13 mouse cellular contexts compared by ENCODE assay signal in the genomic region with DNA sequence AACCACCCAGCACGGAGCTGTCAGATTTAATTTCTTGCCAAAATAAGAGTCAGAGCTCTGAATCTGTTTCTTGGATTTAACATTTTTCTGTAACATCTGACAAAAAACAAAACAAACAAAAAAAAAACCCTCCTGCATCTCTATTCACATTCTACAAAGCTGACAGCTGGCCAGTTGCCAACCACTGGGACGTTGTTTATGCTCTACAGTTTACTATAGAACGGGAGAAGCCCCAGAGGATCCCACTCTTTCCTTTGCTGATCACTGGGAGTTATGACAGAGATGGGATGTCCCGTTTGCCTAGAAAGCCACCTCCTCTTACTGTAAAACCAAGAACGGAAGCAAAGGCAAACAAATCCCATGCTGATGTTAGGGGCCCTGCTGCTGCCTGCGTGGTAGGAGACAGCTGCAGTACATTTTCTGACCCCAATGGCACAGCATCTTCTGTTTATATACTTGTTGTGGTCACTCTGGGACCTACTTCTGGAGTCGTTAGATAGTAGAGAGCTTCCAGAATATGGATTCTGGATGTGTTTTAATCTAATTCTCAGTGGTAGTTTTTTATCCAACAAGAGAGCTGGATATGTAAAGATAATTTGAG.
DNase-seq lines count a peak whose midpoint lies in the region; ATAC-seq lines count a peak whose summit lies in the region.
"Had no signal": no experiment of that assay in that cellular context is flagged by ENCODE, and none has a peak within 500 bp of the region (broad histone marks: within the 10 kb centered on the region; RNA-seq: fewer than 3 reads in every experiment).

No protein-coding gene starts in this region.

- 0 out of 2 replicates have a peak, but pooled peaks have one; percentile 63 for ATAC-seq in hindbrain, embryonic 15.5 days (ENCODE audit: low FRiP score, low read depth)
- ATAC-seq in hindbrain, embryonic 12.5 days (ENCODE audit: low FRiP score): no peak
- ATAC-seq in midbrain, embryonic 15.5 days (replicated peaks): 0 out of 2 replicates have a peak, but pooled peaks have one; percentile 19
- no peak for ATAC-seq in midbrain, embryonic 11.5 days (ENCODE audit: low FRiP score)
- peak; percentile 68; the same call in 1 of the 2 replicates for ATAC-seq in stomach, embryonic 16.5 days (ENCODE audit: insufficient read depth, low FRiP score)

- H3K4me2 ChIP-seq in hindbrain, embryonic 15.5 days: no peak overlapping the region
- no peak overlapping the region for H3K4me2 ChIP-seq in hindbrain, embryonic 12.5 days (replicated peaks)
- no peak overlapping the region for H3K4me2 ChIP-seq in midbrain, embryonic 15.5 days
- no peak overlapping the region for H3K4me2 ChIP-seq in midbrain, embryonic 11.5 days
- H3K4me2 ChIP-seq in stomach, embryonic 16.5 days (ENCODE audit: low read depth, low read length): no peak overlapping the region
- H3K4me2 ChIP-seq: limb, embryonic 12.5 days; midbrain, embryonic 12.5 days had no signal

- no peak overlapping the region for H3K9ac ChIP-seq in hindbrain, embryonic 15.5 days
- no peak overlapping the region for H3K9ac ChIP-seq in hindbrain, embryonic 12.5 days
- H3K9ac ChIP-seq in midbrain, embryonic 15.5 days: no peak overlapping the region
- no peak overlapping the region for H3K9ac ChIP-seq in midbrain, embryonic 11.5 days (ENCODE audit: low read length)
- H3K9ac ChIP-seq in stomach, embryonic 16.5 days (ENCODE audit: low read length): no peak overlapping the region
- H3K9ac ChIP-seq: limb, embryonic 12.5 days; midbrain, embryonic 12.5 days had no signal

- H3K4me3 ChIP-seq in hindbrain, embryonic 15.5 days: no peak overlapping the region
- H3K4me3 ChIP-seq in hindbrain, embryonic 12.5 days: no peak overlapping the region
- H3K4me3 ChIP-seq in midbrain, embryonic 15.5 days: no peak overlapping the region
- H3K4me3 ChIP-seq in midbrain, embryonic 11.5 days (ENCODE audit: low read depth, low read length): no peak overlapping the region
- H3K4me3 ChIP-seq in stomach, embryonic 16.5 days (replicated peaks; ENCODE audit: low read length): no peak overlapping the region
- H3K4me3 ChIP-seq: heart, embryonic 10.5 days; layer of hippocampus, adult 2 months; limb, embryonic 12.5 days; midbrain, embryonic 12.5 days had no signal

- peaks cover 17% of the 10 kb centered on the region; the same call in 1 of the 2 replicates for H3K36me3 ChIP-seq in hindbrain, embryonic 15.5 days
- H3K36me3 ChIP-seq in hindbrain, embryonic 12.5 days: no peaks in the 10 kb centered on the region
- no peaks in the 10 kb centered on the region for H3K36me3 ChIP-seq in midbrain, embryonic 15.5 days (replicated peaks)
- H3K36me3 ChIP-seq in midbrain, embryonic 11.5 days (ENCODE audit: control insufficient read depth, insufficient read depth, low read length): no peaks in the 10 kb centered on the region
- H3K36me3 ChIP-seq in stomach, embryonic 16.5 days (ENCODE audit: control insufficient read depth, insufficient read depth, low read length): no peaks in the 10 kb centered on the region
- H3K36me3 ChIP-seq: heart, embryonic 10.5 days; limb, embryonic 12.5 days; midbrain, embryonic 12.5 days had no signal

- no peaks in the 10 kb centered on the region for H3K27me3 ChIP-seq in hindbrain, embryonic 15.5 days
- H3K27me3 ChIP-seq in hindbrain, embryonic 12.5 days: no peaks in the 10 kb centered on the region
- H3K27me3 ChIP-seq in midbrain, embryonic 15.5 days (replicated peaks): no peaks in the 10 kb centered on the region
- no peaks in the 10 kb centered on the region for H3K27me3 ChIP-seq in midbrain, embryonic 11.5 days (ENCODE audit: control insufficient read depth, insufficient read depth, low read length)
- no peaks in the 10 kb centered on the region for H3K27me3 ChIP-seq in stomach, embryonic 16.5 days (ENCODE audit: control insufficient read depth, insufficient read depth, low read length)
- H3K27me3 ChIP-seq: limb, embryonic 12.5 days; midbrain, embryonic 12.5 days had no signal

- H3K27ac ChIP-seq in hindbrain, embryonic 15.5 days (replicated peaks): no peak overlapping the region
- no peak overlapping the region for H3K27ac ChIP-seq in hindbrain, embryonic 12.5 days
- H3K27ac ChIP-seq in midbrain, embryonic 15.5 days: no peak overlapping the region
- no peak overlapping the region for H3K27ac ChIP-seq in midbrain, embryonic 11.5 days (ENCODE audit: low read depth, low read length)
- peak overlapping the region; percentile 71 for H3K27ac ChIP-seq in stomach, embryonic 16.5 days (ENCODE audit: low read length)
- H3K27ac ChIP-seq: heart, embryonic 10.5 days; layer of hippocampus, adult 2 months; limb, embryonic 12.5 days; midbrain, embryonic 12.5 days had no signal

- H3K4me1 ChIP-seq in hindbrain, embryonic 15.5 days (replicated peaks): peaks cover 7% of the 10 kb centered on the region; the same call in 1 of the 2 replicates
- H3K4me1 ChIP-seq in hindbrain, embryonic 12.5 days: 0 out of 2 replicates have a peak, but pooled peaks cover 4% of the 10 kb centered on the region
- peaks cover 4% of the 10 kb centered on the region; the same call in 1 of the 2 replicates for H3K4me1 ChIP-seq in midbrain, embryonic 15.5 days
- H3K4me1 ChIP-seq in midbrain, embryonic 11.5 days (ENCODE audit: control insufficient read depth, insufficient read depth, low read length): no peaks in the 10 kb centered on the region
- 0 out of 2 replicates have a peak, but pooled peaks cover 10% of the 10 kb centered on the region for H3K4me1 ChIP-seq in stomach, embryonic 16.5 days (ENCODE audit: control insufficient read depth, insufficient read depth, low read length)

- WGBS in hindbrain, embryonic 15.5 days: 36% methylated on average over 7 of the region's 7 CpGs
- WGBS in hindbrain, embryonic 12.5 days: 41% methylated on average over 7 of the region's 7 CpGs
- 31% methylated on average over 7 of the region's 7 CpGs for WGBS in midbrain, embryonic 15.5 days
- WGBS in midbrain, embryonic 11.5 days: 54% methylated on average over 7 of the region's 7 CpGs
- WGBS in stomach, embryonic 16.5 days: 12% methylated on average over 7 of the region's 7 CpGs

- DNase-seq in cerebellum, postnatal 10 days: peak; percentile 39 to 44
- no peak for DNase-seq in cerebellum, adult 11-12 months
- DNase-seq in midbrain, embryonic 11.5 days (ENCODE audit: low spot score, missing footprints): no peak
- DNase-seq in left cerebral cortex, adult 11 months (ENCODE audit: low spot score): no peak
- DNase-seq: spleen, adult 18-20 months had no signal

- no peaks in the 10 kb centered on the region for H3K9me3 ChIP-seq in hindbrain, embryonic 15.5 days
- H3K9me3 ChIP-seq in hindbrain, embryonic 12.5 days (replicated peaks): no peaks in the 10 kb centered on the region
- no peaks in the 10 kb centered on the region for H3K9me3 ChIP-seq in midbrain, embryonic 15.5 days
- H3K9me3 ChIP-seq in midbrain, embryonic 11.5 days (ENCODE audit: control insufficient read depth, low read length): no peaks in the 10 kb centered on the region
- H3K9me3 ChIP-seq in stomach, embryonic 16.5 days (replicated peaks; ENCODE audit: control insufficient read depth, low read length): no peaks in the 10 kb centered on the region; the same call in 1 of the 2 replicates
- H3K9me3 ChIP-seq: heart, embryonic 10.5 days; midbrain, embryonic 12.5 days had no signal

Comparison
In these comparisons a context has a peak if more than half of its experiments do, and no peak if none do; other contexts are left out.
1. DNase-seq: peak in cerebellum, postnatal 10 days (2 of 2); none in cerebellum, adult 11-12 months (single experiment), midbrain, embryonic 11.5 days (single experiment) and left cerebral cortex, adult 11 months (single experiment).
2. ATAC-seq: peak in hindbrain, embryonic 15.5 days (single experiment), midbrain, embryonic 15.5 days (single experiment) and stomach, embryonic 16.5 days (single experiment); none in hindbrain, embryonic 12.5 days (single experiment) and midbrain, embryonic 11.5 days (single experiment).